Mouse (Mus musculus): ENCODE data around the gene Lgals7. TPM values are rescaled to one million over a fixed set of nuclear protein-coding genes. Genes with fewer than 3 reads are reported as not detected.

The Lgals7 gene
- polyA plus RNA-seq (2012; fragmentation: generic; extraction: Trizol) = 0.12 TPM
- long read RNA-seq, experiment 1 = 0 reads
- long read RNA-seq, experiment 2 = 0 reads

DNA sequence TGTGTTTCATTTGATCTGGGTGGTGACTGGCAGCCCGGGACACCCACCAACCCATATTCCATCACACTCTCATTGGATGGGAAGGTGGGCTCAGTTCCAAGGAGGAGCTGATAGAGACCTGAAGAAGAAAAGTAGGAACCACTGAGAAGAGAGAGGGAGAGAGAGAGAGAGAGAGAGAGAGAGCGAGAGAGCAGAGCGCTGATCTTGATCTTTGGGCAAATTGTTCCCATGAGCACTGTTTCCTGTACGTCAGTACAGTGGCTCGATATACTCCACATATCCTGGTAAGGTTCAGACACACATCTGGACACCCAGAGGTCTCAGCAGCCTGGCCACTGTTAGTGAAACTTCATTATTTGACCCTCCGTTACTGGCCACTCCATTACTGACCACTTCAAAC, at the start of gene Lgals7:
Gene Lgals7, plus strand, starts transcription at position 314 of the 400 bp plus-strand sequence.
- Histone ChIP-seq H3K36me3 (ENCODE audit: control insufficient read depth, insufficient read depth) (no peaks in the 10 kb centered on the region), H3K4me3 (ENCODE audit: insufficient read depth, poor library complexity, severe bottlenecking) (no peak within 1 kb of the TSS), H3ac (ENCODE audit: control insufficient read depth, insufficient read length, low read depth) (no peak within 1 kb of the TSS), H3K79me3 (ENCODE audit: low read depth) (no peaks in the 10 kb centered on the region), H3K27me3 (ENCODE audit: control insufficient read depth, insufficient read depth, insufficient read length) (no peaks in the 10 kb centered on the region), H3K79me2 (ENCODE audit: control insufficient read depth, insufficient read depth) (no peaks in the 10 kb centered on the region)
- no peak for TF ChIP-seq MYOD1 (IDR thresholded peaks at IDR 0.05; ENCODE audit: control insufficient read depth, insufficient read length, low read depth)
- no peak for TF ChIP-seq CTCF (IDR thresholded peaks at IDR 0.05; ENCODE audit: control insufficient read depth, insufficient read depth, insufficient read length)
- no peak for TF ChIP-seq CEBPB (IDR thresholded peaks at IDR 0.05; ENCODE audit: low read depth)
- TF ChIP-seq USF1 (IDR thresholded peaks at IDR 0.05; ENCODE audit: low read depth) = no peak
- TF ChIP-seq MAX (IDR thresholded peaks at IDR 0.05) = no peak
- no peak for TF ChIP-seq MYOG (IDR thresholded peaks at IDR 0.05; ENCODE audit: control insufficient read depth, extremely low read depth, insufficient read length)
- no peak for TF ChIP-seq FOSL1 (IDR thresholded peaks at IDR 0.05; ENCODE audit: insufficient read depth, low read length, poor library complexity, severe bottlenecking)

DNA sequence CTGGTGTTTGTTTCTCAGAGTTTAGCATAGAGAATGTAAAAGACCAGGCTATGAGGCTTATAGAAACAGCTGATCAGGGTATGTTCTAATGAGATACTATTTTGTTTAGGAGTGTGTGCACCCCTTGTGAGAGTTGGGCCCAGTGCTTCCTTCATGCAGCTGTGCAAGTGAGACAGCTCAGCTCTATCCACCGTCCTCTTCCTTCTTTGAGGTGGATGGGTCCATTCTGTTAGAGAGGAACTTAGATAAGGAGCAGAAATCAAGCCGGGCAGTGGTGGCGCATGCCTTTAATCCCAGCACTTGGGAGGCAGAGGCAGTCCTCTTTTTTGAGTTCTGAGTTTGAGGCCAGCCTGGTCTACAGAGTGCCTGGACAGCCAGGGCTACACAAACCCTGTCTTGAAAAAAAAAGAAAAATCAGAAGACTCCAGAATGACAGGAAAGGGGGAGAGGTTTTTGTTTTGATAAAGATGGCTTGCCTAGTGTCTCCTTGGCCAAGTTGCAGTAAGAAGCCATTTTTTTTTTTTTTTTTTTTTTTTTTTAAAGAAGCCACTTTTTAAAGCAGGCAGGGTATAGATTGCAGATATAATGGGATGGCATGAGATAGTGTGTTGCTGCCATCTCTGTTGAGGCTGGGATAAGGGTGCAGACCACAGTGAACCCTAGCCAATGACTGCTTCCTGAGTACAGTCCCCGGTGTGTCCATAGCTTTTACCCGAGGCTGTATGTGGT, 49.2 kb upstream of the Lgals7 start:
- Histone ChIP-seq H3ac (ENCODE audit: control insufficient read depth, insufficient read length, low read depth) (no peak overlapping the region), H3K79me2 (ENCODE audit: control insufficient read depth, insufficient read depth) (peaks cover 79% of the 10 kb centered on the region), H3K4me3 (ENCODE audit: insufficient read depth, poor library complexity, severe bottlenecking) (no peak overlapping the region), H3K27me3 (ENCODE audit: control insufficient read depth, insufficient read depth, insufficient read length) (no peaks in the 10 kb centered on the region), H3K36me3 (ENCODE audit: control insufficient read depth, insufficient read depth) (peaks cover 78% of the 10 kb centered on the region), H3K79me3 (ENCODE audit: low read depth) (peaks cover 74% of the 10 kb centered on the region)
- no peak for TF ChIP-seq MYOG (IDR thresholded peaks at IDR 0.05; ENCODE audit: control insufficient read depth, extremely low read depth, insufficient read length)
- TF ChIP-seq MAX (IDR thresholded peaks at IDR 0.05) = no peak
- no peak for TF ChIP-seq USF1 (IDR thresholded peaks at IDR 0.05; ENCODE audit: low read depth)
- no peak for TF ChIP-seq CTCF (IDR thresholded peaks at IDR 0.05; ENCODE audit: control insufficient read depth, insufficient read depth, insufficient read length)
- no peak for TF ChIP-seq FOSL1 (IDR thresholded peaks at IDR 0.05; ENCODE audit: insufficient read depth, low read length, poor library complexity, severe bottlenecking)

DNA sequence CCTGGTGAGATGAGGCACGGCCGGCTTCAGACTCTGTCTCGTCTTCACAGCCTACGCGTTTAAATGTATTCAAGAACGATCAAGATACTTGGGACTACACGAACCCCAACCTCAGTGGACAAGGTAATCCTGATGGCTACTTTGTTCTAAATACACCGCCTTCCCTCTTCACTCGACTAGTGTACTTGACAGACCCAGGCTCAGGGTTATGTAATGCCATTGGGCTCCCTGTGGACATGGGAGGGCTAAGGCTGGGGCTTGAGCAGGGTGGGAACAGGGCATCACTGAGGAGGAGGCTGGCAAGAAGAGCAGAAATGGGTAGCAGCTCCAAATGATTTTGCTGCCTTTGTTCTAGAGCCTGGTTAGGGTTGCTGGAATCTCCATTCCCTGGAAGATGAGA, 48.4 kb upstream of the Lgals7 start:
- TF ChIP-seq CEBPB (IDR thresholded peaks at IDR 0.05; ENCODE audit: low read depth) (no peak), MAX (IDR thresholded peaks at IDR 0.05) (no peak), FOSL1 (IDR thresholded peaks at IDR 0.05; ENCODE audit: insufficient read depth, low read length, poor library complexity, severe bottlenecking) (no peak)
- Histone ChIP-seq H3K36me3 (ENCODE audit: control insufficient read depth, insufficient read depth) (peaks cover 86% of the 10 kb centered on the region), H3K4me3 (ENCODE audit: insufficient read depth, poor library complexity, severe bottlenecking) (no peak overlapping the region), H3K27me3 (ENCODE audit: control insufficient read depth, insufficient read depth, insufficient read length) (no peaks in the 10 kb centered on the region), H3ac (ENCODE audit: control insufficient read depth, insufficient read length, low read depth) (no peak overlapping the region), H3K79me2 (ENCODE audit: control insufficient read depth, insufficient read depth) (peaks cover 79% of the 10 kb centered on the region), H3K79me3 (ENCODE audit: low read depth) (peaks cover 75% of the 10 kb centered on the region)

DNA sequence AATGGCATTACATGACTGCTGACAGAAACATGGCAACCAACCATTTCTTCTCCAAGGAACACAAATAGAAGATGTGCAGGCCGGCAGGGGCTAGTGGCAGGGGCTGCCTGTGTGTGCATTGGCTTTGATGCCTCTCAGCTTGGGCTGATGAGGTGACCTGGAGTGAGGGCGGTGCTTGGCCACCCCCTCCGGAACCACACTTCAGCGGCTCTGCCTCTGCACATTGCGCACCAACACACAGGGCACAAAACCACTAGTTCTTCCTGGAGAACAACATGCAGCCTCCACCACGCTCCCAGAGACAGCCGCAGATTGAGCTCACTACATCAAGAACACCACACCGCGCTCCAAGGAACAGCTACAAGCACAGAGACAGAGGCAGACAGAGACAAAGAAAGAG, 47.5 kb upstream of the Lgals7 start:
- peaks cover 79% of the 10 kb centered on the region for H3K79me2 ChIP-seq (ENCODE audit: control insufficient read depth, insufficient read depth)
- no peak overlapping the region for H3K4me3 ChIP-seq (ENCODE audit: insufficient read depth, poor library complexity, severe bottlenecking)
- H3K79me3 ChIP-seq (ENCODE audit: low read depth) = peaks cover 75% of the 10 kb centered on the region
- no peak for TF ChIP-seq MAX (IDR thresholded peaks at IDR 0.05)
- TF ChIP-seq MYOG (IDR thresholded peaks at IDR 0.05; ENCODE audit: control insufficient read depth, extremely low read depth, insufficient read length) = no peak
- TF ChIP-seq FOSL1 (IDR thresholded peaks at IDR 0.05; ENCODE audit: insufficient read depth, low read length, poor library complexity, severe bottlenecking) = no peak
- no peak for TF ChIP-seq USF1 (IDR thresholded peaks at IDR 0.05; ENCODE audit: low read depth)
- TF ChIP-seq CEBPB (IDR thresholded peaks at IDR 0.05; ENCODE audit: low read depth) = no peak
- no peak for TF ChIP-seq CTCF (IDR thresholded peaks at IDR 0.05; ENCODE audit: control insufficient read depth, insufficient read depth, insufficient read length)
- TF ChIP-seq MYOD1 (IDR thresholded peaks at IDR 0.05; ENCODE audit: control insufficient read depth, insufficient read length, low read depth) = no peak
- no peaks in the 10 kb centered on the region for H3K27me3 ChIP-seq (ENCODE audit: control insufficient read depth, insufficient read depth, insufficient read length)
- peaks cover 95% of the 10 kb centered on the region for H3K36me3 ChIP-seq (ENCODE audit: control insufficient read depth, insufficient read depth)
- no peak overlapping the region for H3ac ChIP-seq (ENCODE audit: control insufficient read depth, insufficient read length, low read depth)

DNA sequence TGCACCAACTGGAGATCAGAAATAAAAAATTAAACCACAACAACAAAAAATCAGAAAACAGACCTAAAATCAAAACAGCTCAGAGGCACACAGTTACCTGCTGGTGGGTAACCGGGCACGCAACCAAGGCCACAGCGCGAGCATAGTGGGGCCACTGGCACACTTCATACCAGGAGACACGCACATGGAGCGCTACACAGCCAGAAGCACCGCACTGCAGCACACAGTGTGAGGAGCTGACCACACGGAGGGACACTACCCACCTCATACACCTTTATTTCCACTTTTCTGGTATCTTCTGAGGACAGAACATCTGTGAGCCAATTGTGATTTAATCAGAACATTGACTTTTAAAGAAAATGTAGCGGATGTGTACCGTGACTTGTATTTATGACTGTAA, 46.7 kb upstream of the Lgals7 start:
- Histone ChIP-seq H3ac (ENCODE audit: control insufficient read depth, insufficient read length, low read depth) (no peak overlapping the region), H3K4me3 (ENCODE audit: insufficient read depth, poor library complexity, severe bottlenecking) (no peak overlapping the region)
- no peak for TF ChIP-seq MYOD1 (IDR thresholded peaks at IDR 0.05; ENCODE audit: control insufficient read depth, insufficient read length, low read depth)

DNA sequence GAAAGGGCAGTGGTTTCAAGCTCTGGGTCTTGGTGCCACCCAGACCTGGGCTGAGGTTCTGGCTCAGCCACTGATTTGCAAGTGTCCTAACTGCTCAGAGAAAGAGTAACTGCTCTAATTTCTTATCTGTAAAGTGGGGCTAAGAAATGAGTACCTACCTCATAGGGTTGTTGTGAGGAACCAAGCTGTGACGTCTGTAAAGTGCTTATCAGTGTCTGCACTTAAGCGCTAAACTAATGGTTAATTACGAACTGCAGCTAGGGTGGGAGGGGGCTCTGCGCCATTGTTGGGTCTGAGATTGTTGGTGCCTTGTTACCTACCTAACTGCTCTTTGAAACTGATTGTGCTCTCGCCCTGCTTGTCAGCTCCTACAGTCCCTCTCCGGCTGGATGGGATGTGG, 46.1 kb upstream of the Lgals7 start:
- H3K36me3 ChIP-seq (ENCODE audit: control insufficient read depth, insufficient read depth) = peaks cover 98% of the 10 kb centered on the region
- no peak overlapping the region for H3ac ChIP-seq (ENCODE audit: control insufficient read depth, insufficient read length, low read depth)
- peaks cover 63% of the 10 kb centered on the region for H3K79me3 ChIP-seq (ENCODE audit: low read depth)
- H3K79me2 ChIP-seq (ENCODE audit: control insufficient read depth, insufficient read depth) = peaks cover 66% of the 10 kb centered on the region
- no peak for TF ChIP-seq MAX (IDR thresholded peaks at IDR 0.05)
- TF ChIP-seq MYOG (IDR thresholded peaks at IDR 0.05; ENCODE audit: control insufficient read depth, extremely low read depth, insufficient read length) = no peak
- TF ChIP-seq FOSL1 (IDR thresholded peaks at IDR 0.05; ENCODE audit: insufficient read depth, low read length, poor library complexity, severe bottlenecking) = no peak
- no peak for TF ChIP-seq MYOD1 (IDR thresholded peaks at IDR 0.05; ENCODE audit: control insufficient read depth, insufficient read length, low read depth)
- TF ChIP-seq USF1 (IDR thresholded peaks at IDR 0.05; ENCODE audit: low read depth) = no peak
- no peak for TF ChIP-seq CTCF (IDR thresholded peaks at IDR 0.05; ENCODE audit: control insufficient read depth, insufficient read depth, insufficient read length)
- TF ChIP-seq CEBPB (IDR thresholded peaks at IDR 0.05; ENCODE audit: low read depth) = no peak
- no peaks in the 10 kb centered on the region for H3K27me3 ChIP-seq (ENCODE audit: control insufficient read depth, insufficient read depth, insufficient read length)
- H3K4me3 ChIP-seq (ENCODE audit: insufficient read depth, poor library complexity, severe bottlenecking) = no peak overlapping the region

More for the DNA sequence above, 46.7 kb upstream of the Lgals7 start:
- Histone ChIP-seq H3K79me2 (ENCODE audit: control insufficient read depth, insufficient read depth) (peaks cover 72% of the 10 kb centered on the region), H3K27me3 (ENCODE audit: control insufficient read depth, insufficient read depth, insufficient read length) (no peaks in the 10 kb centered on the region), H3K79me3 (ENCODE audit: low read depth) (peaks cover 69% of the 10 kb centered on the region), H3K36me3 (ENCODE audit: control insufficient read depth, insufficient read depth) (peaks cover 98% of the 10 kb centered on the region)

All from C2C12 (cell line).